Mouse (Mus musculus) central nervous system, embryonic 18 days (tissue): Measurements from ENCODE around the gene Apeh. TPM values are rescaled to one million over a fixed set of nuclear protein-coding genes. Genes with fewer than 3 reads are reported as not detected.

Experiments used
- polyA plus RNA-seq: library from polyadenylated mRNA; depleted of rRNA; stranded (reverse); fragments of >200 nt; gene quantifications from 2 replicates; pipeline ENCODE4 v1.2.3, GENCODE M21; 2012; rRNA removed

Apeh gene
- polyA plus RNA-seq = 47.2 and 50.7 TPM in 2 replicates

GRCm38 (mm10) chr9:108094184-108094941 is at the start of gene Apeh:
TSS of gene Apeh (minus strand) at chr9:108094606.

DNA sequence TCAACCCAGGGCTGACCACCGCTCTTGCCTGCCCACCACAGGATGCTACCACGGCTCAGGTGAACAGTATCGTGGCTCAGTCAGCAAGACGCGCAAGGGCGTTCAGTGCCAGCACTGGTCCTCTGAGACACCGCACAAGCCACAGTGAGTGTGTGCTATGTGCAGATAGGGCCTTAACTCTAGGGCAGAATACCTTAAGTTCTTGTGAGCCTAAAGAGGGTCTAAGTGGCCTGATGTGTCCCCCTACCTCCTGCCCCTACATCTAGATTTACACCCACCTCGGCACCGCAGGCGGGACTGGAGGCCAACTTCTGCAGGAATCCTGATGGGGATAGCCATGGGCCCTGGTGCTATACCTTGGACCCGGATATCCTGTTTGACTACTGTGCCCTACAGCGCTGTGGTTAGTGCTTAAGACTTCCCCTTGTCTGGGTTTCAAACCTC is 11.4 kb downstream of the Apeh start, which contains the start of gene Rnf123:
Gene Rnf123, minus strand, starts transcription at position 359 of the 444 bp plus-strand sequence.

GRCm38 (mm10) chr9:108080168-108080567 is 14.2 kb downstream of the Apeh start, which contains the start of gene Mst1:
TSS of gene Mst1 (plus strand) at chr9:108080436.

GRCm38 (mm10) chr9:108052885-108053664 is 41.3 kb downstream of the Apeh start, which contains the start of gene Amigo3:
TSS of gene Amigo3 (plus strand) at chr9:108053159.

DNA sequence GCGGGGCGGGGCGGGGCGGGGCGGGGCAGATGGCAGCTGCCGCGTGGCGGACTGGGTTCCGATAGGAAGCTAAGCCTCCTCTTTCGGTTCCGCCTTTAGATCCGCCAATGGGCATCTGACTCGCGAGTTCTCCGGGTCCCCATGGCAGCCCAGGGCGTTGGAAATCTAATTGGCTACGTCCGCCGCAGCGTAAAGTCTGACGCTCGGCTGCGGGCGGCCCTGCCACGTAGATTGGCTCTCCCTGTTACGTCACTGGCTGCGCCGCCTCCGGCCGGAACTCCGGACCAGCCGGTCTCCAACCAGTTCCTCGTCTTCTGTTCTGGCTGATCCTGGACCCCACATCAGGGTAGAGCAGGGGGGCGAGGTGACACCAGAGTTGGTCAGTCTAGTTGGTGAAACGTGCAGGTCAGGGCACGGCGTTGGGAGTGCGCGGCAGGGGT is 45.4 kb downstream of the Apeh start, which contains the start of gene Gmppb:
Gene Gmppb, plus strand, starts transcription at position 227 of the 440 bp plus-strand sequence.

Other genes starting within 250 kb of the Apeh start
- gene Rbm6, start 221.4 kb downstream of the Apeh start, polyA plus RNA-seq = 84.9 and 89.6 TPM in 2 replicates
- 27.4 and 28.6 TPM in 2 replicates for gene Mon1a, start 206.5 kb downstream of the Apeh start, polyA plus RNA-seq
- 4.4 and 5.7 TPM in 2 replicates for gene Mst1r, start 187.7 kb downstream of the Apeh start, polyA plus RNA-seq
- not detected in 2 replicates for gene Actl11, start 166.1 kb downstream of the Apeh start, polyA plus RNA-seq
- 249 and 282 TPM in 2 replicates for gene Camkv, start 158.9 kb downstream of the Apeh start, polyA plus RNA-seq
- gene Traip, start 144.5 kb downstream of the Apeh start, polyA plus RNA-seq = 11.2 and 13.3 TPM in 2 replicates
- gene Uba7, start 119.1 kb downstream of the Apeh start, polyA plus RNA-seq = 6.6 and 9.3 TPM in 2 replicates
- 0.71 and 0.83 TPM in 2 replicates for gene Gm20661, start 111.5 kb downstream of the Apeh start, polyA plus RNA-seq
- gene Inka1, start 108.7 kb downstream of the Apeh start, polyA plus RNA-seq = 11.5 and 14.8 TPM in 2 replicates
- gene Cdhr4, start 102.1 kb downstream of the Apeh start, polyA plus RNA-seq = 2.4 and 4.6 TPM in 2 replicates
- gene Gm20662, start 98.3 kb downstream of the Apeh start, polyA plus RNA-seq = 2.7 and 3.6 TPM in 2 replicates
- gene Ip6k1, start 92.1 kb downstream of the Apeh start, polyA plus RNA-seq = 145 and 151 TPM in 2 replicates
- gene Gmppb, start 45.4 kb downstream of the Apeh start, polyA plus RNA-seq = 13.7 and 14.8 TPM in 2 replicates
- gene Amigo3, start 41.4 kb downstream of the Apeh start, polyA plus RNA-seq = 1.8 and 2.4 TPM in 2 replicates
- gene Mst1, start 14.2 kb downstream of the Apeh start, polyA plus RNA-seq = 0.08 TPM in 1 of 2 replicates, not detected in the other
- gene Rnf123, start 11.3 kb downstream of the Apeh start, polyA plus RNA-seq = 69.5 and 73.6 TPM in 2 replicates
- gene Bsn, start 95.8 kb upstream of the Apeh start, polyA plus RNA-seq = 20.1 and 25.7 TPM in 2 replicates
- gene Dag1, start 169.4 kb upstream of the Apeh start, polyA plus RNA-seq = 33.7 and 34.6 TPM in 2 replicates
- 104 and 128 TPM in 2 replicates for gene Nicn1, start 195.8 kb upstream of the Apeh start, polyA plus RNA-seq
- gene Amt, start 202.2 kb upstream of the Apeh start, polyA plus RNA-seq = 62.3 and 64.8 TPM in 2 replicates
- gene Rhoa, start 211.5 kb upstream of the Apeh start, polyA plus RNA-seq = 143 and 147 TPM in 2 replicates
- gene Tcta, start 211.6 kb upstream of the Apeh start, polyA plus RNA-seq = 34.3 and 38.3 TPM in 2 replicates
- gene Gpx1, start 244.3 kb upstream of the Apeh start, polyA plus RNA-seq = 311 and 335 TPM in 2 replicates